Mouse (Mus musculus) CH12.LX (cell line): Measurements from ENCODE around the gene Il5ra. TPM values are rescaled to one million over a fixed set of nuclear protein-coding genes. Genes with fewer than 3 reads are reported as not detected.

ENCODE experiments used
- DNase-seq: peaks from one replicate; pipeline ENCODE4 v3.0.0-alpha.2; 2013; ENCODE audit errors: extremely low read depth
- H3K27ac ChIP-seq: 2 replicates; pipeline ENCODE4 v1.5.1; 2012; ENCODE audit warnings: low read depth, mild to moderate bottlenecking, control low read depth, moderate library complexity; ENCODE audit not compliant: insufficient read depth
- H3K27me3 ChIP-seq: replicated peaks from 2 replicates; pipeline ENCODE3; 2012; ENCODE audit warnings: inconsistent platforms
- H3K36me3 ChIP-seq, 2 experiments: replicated peaks in 1 of 2; 2 replicates each; pipeline versions ENCODE3 to v1.6.1; 2012; ENCODE audit warnings: inconsistent platforms in 1 of 2, low read length in 1 of 2, mild to moderate bottlenecking in 1 of 2, mixed read lengths in 1 of 2, moderate library complexity in 1 of 2; ENCODE audit not compliant: control insufficient read depth in 1 of 2, insufficient read depth in 1 of 2
- H3K4me1 ChIP-seq, 2 experiments: 2 replicates each; pipeline ENCODE4 v1.6.1; 2012; ENCODE audit warnings: inconsistent platforms in 1 of 2, moderate library complexity in 1 of 2; ENCODE audit not compliant: insufficient read depth in 2 of 2, control insufficient read depth in 1 of 2
- H3K4me2 ChIP-seq: 2 replicates; pipeline ENCODE4 v1.6.1; 2012; ENCODE audit warnings: low read depth, mild to moderate bottlenecking, control low read depth; ENCODE audit not compliant: poor library complexity, insufficient read depth, severe bottlenecking
- H3K4me3 ChIP-seq, 3 experiments: fragments of 150-350 bp in 1 of 3; sonication (generic) in 1 of 3; replicated peaks in 1 of 3; 2 replicates each; pipeline versions ENCODE3 to v1.5.1; 2011 to 2012; ENCODE audit warnings: low read depth in 2 of 3, low read length in 2 of 3, mild to moderate bottlenecking in 2 of 3, moderate library complexity in 2 of 3, control low read depth in 1 of 3, improper control_type of control experiment in 1 of 3, inconsistent platforms in 1 of 3, mixed read lengths in 1 of 3; ENCODE audit not compliant: poor library complexity in 1 of 3
- H3K79me2 ChIP-seq: replicated peaks from 2 replicates; pipeline ENCODE4 v1.6.1; 2012; ENCODE audit warnings: mild to moderate bottlenecking, moderate library complexity; ENCODE audit not compliant: control insufficient read depth, poor library complexity, insufficient read depth, severe bottlenecking; ENCODE audit errors: extremely low read depth
- H3K9ac ChIP-seq: 2 replicates; pipeline ENCODE4 v1.6.1; 2012; ENCODE audit warnings: low read depth, mild to moderate bottlenecking, control low read depth, moderate library complexity; ENCODE audit not compliant: insufficient read depth
- H3K9me3 ChIP-seq: replicated peaks from 2 replicates; pipeline ENCODE3; 2012; ENCODE audit warnings: low read length, inconsistent platforms, mixed read lengths
- BHLHE40 ChIP-seq: IDR thresholded peaks from 2 replicates; pipeline ENCODE4 v1.6.1; 2011; ENCODE audit warnings: mild to moderate bottlenecking, low read depth, low read length, improper control_type of control experiment
- CTCF ChIP-seq, 2 experiments: IDR thresholded peaks in 1 of 2; conservative IDR thresholded peaks in 1 of 2; 2 replicates each; pipeline ENCODE4 v1.5.1; 2011 to 2012; ENCODE audit warnings: low read depth in 2 of 2, low read length in 2 of 2, improper control_type of control experiment in 1 of 2, inconsistent platforms in 1 of 2, mild to moderate bottlenecking in 1 of 2, moderate library complexity in 1 of 2
- ELF1 ChIP-seq: IDR thresholded peaks from 2 replicates; pipeline ENCODE4 v1.6.1; 2014; ENCODE audit warnings: low read depth, mild to moderate bottlenecking, inconsistent platforms, low read length, improper control_type of control experiment
- JUND ChIP-seq: conservative IDR thresholded peaks from 2 replicates; pipeline ENCODE4 v1.6.1; 2011; ENCODE audit warnings: low read depth, low read length, improper control_type of control experiment
- KAT2A ChIP-seq: IDR thresholded peaks from 2 replicates; pipeline ENCODE4 v1.6.1; 2012; ENCODE audit warnings: low read length, improper control_type of control experiment, inconsistent platforms; ENCODE audit not compliant: insufficient replicate concordance
- MAX ChIP-seq: IDR thresholded peaks from 2 replicates; pipeline ENCODE4 v1.6.1; 2011; ENCODE audit warnings: low read length, improper control_type of control experiment
- MXI1 ChIP-seq: IDR thresholded peaks from 2 replicates; pipeline ENCODE4 v1.6.1; 2011; ENCODE audit warnings: mild to moderate bottlenecking, low read depth, low read length, improper control_type of control experiment
- MYC ChIP-seq: IDR thresholded peaks from 2 replicates; pipeline ENCODE4 v1.6.1; 2011; ENCODE audit warnings: low read depth, mild to moderate bottlenecking, improper control_type of control experiment, low read length
- NELFE ChIP-seq: IDR thresholded peaks from 2 replicates; pipeline ENCODE4 v1.6.1; 2011; ENCODE audit warnings: low read depth, low read length, improper control_type of control experiment
- PAX5 ChIP-seq: IDR thresholded peaks from 2 replicates; pipeline ENCODE4 v1.6.1; 2012; ENCODE audit warnings: low read length, inconsistent platforms, mixed read lengths
- RCOR1 ChIP-seq: conservative IDR thresholded peaks from 2 replicates; pipeline ENCODE4 v1.6.1; 2012; ENCODE audit warnings: low read depth, mild to moderate bottlenecking, inconsistent platforms, low read length, improper control_type of control experiment
- SMC3 ChIP-seq: IDR thresholded peaks from 2 replicates; pipeline ENCODE4 v1.6.1; 2011; ENCODE audit warnings: low read depth, low read length, improper control_type of control experiment
- USF1 ChIP-seq: IDR thresholded peaks from 2 replicates; pipeline ENCODE4 v1.6.1; 2014; ENCODE audit warnings: low read depth, mild to moderate bottlenecking, inconsistent platforms, low read length, improper control_type of control experiment
- ZC3H11A ChIP-seq: IDR thresholded peaks from 2 replicates; pipeline ENCODE4 v1.6.1; 2012; ENCODE audit warnings: low read depth, mild to moderate bottlenecking, inconsistent platforms, low read length, improper control_type of control experiment
- dilution Hi-C: fragments of 300-500 bp; cut with MboI; formaldehyde crosslinking; loops from 2 replicates; pipeline ENCODE4 v1.14.3; 2020; ENCODE audit warnings: low sequenced_read_pairs; ENCODE audit not compliant: extremely low pct_unique_long_range_greater_than_20kb, extremely low pct_ligation_motif_present
- in situ Hi-C: fragments of 300-500 bp; cut with MboI; formaldehyde crosslinking; loops from 3 replicates; pipeline ENCODE4 v1.14.3; 2019; ENCODE audit warnings: low sequenced_read_pairs, low pct_ligation_motif_present, low pct_unique_long_range_greater_than_20kb, mixed read lengths
- polyA plus RNA-seq: library from polyadenylated mRNA; unstranded; fragments of >175 nt; gene quantifications from 2 replicates; pipeline ENCODE4 v1.2.1, GENCODE M21; 2012; ENCODE audit warnings: low read depth; ENCODE audit not compliant: insufficient read length
- total RNA-seq, 2 experiments: library from RNA; depleted of rRNA; stranded (reverse); fragments of 300-350 nt in 1 of 2; fragments of >200 nt in 1 of 2; gene quantifications; 2 replicates each; pipeline ENCODE4 v1.2.3; 2012 to 2014

The Il5ra gene
- total and polyA plus RNA-seq, 3 experiments, result 65.0 to 119 (median 70.2) TPM

DNA sequence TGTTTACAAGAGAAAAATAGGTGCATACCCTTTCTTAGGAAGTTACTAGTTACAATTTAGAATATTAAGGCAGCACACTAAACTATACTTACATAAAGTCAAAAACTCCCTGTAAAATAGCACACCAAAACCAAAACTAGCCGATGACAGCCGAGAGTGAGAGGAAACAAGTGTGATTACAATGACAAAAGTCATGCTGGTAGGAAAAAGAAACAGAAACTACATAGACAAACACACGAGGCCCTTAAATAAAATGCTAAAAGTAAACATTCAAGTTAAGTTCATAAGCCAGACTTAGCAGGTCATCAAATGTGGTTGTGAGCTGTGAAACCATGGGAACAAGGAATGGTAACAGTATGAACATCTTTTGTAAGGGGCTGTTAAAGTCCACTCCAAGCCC, 38.3 kb upstream of the Il5ra start:
- Histone ChIP-seq H3K9ac (peak overlapping the region; percentile 29; the same call in 1 of the 2 replicates), H3K27ac (peak overlapping the region; percentile 67), H3K4me2 (peak overlapping the region; percentile 59; the same call in 1 of the 2 replicates), H3K4me1 (peaks cover 0 to 26% of the 10 kb centered on the region in 2 experiments; a peak in 1 of 4 replicates), H3K9me3 (peaks cover 4% of the 10 kb centered on the region), H3K36me3 (peaks cover 20 to 63% of the 10 kb centered on the region in 2 experiments), H3K27me3 (no peaks in the 10 kb centered on the region), H3K79me2 (peaks cover 28% of the 10 kb centered on the region), H3K4me3 (no peak overlapping the region)
- dilution Hi-C loops (no loop called here), in situ Hi-C loops (no loop called here)
- TF ChIP-seq MYC (0 out of 2 replicates have a peak, but pooled peaks have one; percentile 34), RCOR1 (no peak)
- no peak for DNase-seq

DNA sequence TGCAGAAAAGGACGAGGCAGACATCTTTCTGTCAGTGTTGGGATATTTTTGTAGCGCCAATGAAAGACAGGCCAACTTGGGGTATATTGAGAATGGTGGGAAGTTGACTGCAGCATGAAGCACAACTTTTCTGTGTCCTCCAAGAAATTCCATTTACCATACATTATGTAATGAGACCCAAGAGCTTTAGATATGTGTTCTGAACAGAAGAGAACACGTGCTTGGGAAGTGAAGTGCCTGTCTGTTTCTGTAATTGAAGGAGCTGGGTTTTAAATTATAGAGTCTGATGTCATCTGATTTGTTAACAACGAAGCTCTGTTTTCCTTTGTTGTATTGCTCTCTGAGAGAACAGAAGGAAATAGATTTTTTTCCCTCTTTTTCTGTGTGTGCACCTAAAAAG, 21.2 kb upstream of the Il5ra start:
- no peak overlapping the region for H3K27ac ChIP-seq
- H3K4me3 ChIP-seq, result peak overlapping the region; percentile 90 to 96 (median 95)
- peaks cover 23 to 40% of the 10 kb centered on the region in 2 experiments for H3K36me3 ChIP-seq
- no peak for DNase-seq
- H3K4me2 ChIP-seq, result peak overlapping the region; percentile 99
- H3K9ac ChIP-seq, result peak overlapping the region; percentile 92
- in situ Hi-C loops (no loop called here), dilution Hi-C loops (no loop called here)
- peaks cover 5 to 43% of the 10 kb centered on the region in 2 experiments for H3K4me1 ChIP-seq
- H3K79me2 ChIP-seq, result peaks cover 35% of the 10 kb centered on the region
- H3K9me3 ChIP-seq, result no peaks in the 10 kb centered on the region
- peak; percentile 39; the same call in 1 of the 2 replicates for TF ChIP-seq MAX
- no peak for TF ChIP-seq ZC3H11A
- TF ChIP-seq MXI1, result peak; percentile 54; the same call in 1 of the 2 replicates
- TF ChIP-seq PAX5, result no peak
- TF ChIP-seq JUND, result no peak
- TF ChIP-seq MYC, result 0 out of 2 replicates have a peak, but pooled peaks have one; percentile 42
- H3K27me3 ChIP-seq, result no peaks in the 10 kb centered on the region

DNA sequence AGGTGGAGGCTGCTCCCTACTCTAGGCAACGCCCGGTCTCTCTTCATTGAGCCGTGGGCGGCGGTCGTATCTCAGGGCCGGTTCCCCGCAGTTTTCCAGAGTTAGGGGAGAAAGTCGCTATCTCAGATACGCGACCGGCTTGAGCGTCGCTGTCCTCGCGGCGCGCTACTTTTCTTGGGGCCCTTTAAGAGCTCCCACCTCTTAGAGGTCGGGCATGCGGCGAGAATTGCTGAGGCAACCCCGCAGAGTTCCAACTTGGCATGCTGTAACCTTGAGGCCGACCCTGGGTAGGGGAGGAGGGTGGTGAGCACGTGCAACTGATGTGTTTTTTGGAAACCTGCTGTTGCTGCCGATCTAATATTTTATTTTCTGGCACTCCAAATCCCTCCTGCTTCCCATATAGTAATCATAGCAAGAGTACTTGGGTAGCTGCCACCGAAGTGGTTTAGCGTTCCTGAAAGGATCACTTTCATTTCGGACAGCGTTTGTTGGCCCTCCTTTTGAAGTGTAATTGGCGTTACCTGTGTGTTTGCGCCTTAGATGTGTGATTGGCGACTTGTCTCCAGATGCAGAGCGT, 20.5 kb upstream of the Il5ra start:
- peak overlapping the region; percentile 99 for H3K4me2 ChIP-seq
- peak overlapping the region; percentile 56 for H3K27ac ChIP-seq
- no peak for DNase-seq
- peaks cover 22 to 37% of the 10 kb centered on the region in 2 experiments for H3K36me3 ChIP-seq
- H3K4me3 ChIP-seq, result peak overlapping the region; percentile 90 to 96 (median 95)
- no peaks in the 10 kb centered on the region for H3K27me3 ChIP-seq
- dilution Hi-C loops (no loop called here), in situ Hi-C loops (no loop called here)
- H3K9me3 ChIP-seq, result no peaks in the 10 kb centered on the region
- peaks cover 5 to 43% of the 10 kb centered on the region in 2 experiments for H3K4me1 ChIP-seq
- peak overlapping the region; percentile 92 for H3K9ac ChIP-seq
- peaks cover 32% of the 10 kb centered on the region for H3K79me2 ChIP-seq
- no peak for TF ChIP-seq KAT2A
- TF ChIP-seq ELF1, result no peak
- TF ChIP-seq CTCF (conservative IDR thresholded peaks at IDR 0.05 in 1 of 2, IDR thresholded peaks at IDR 0.05 in 1 of 2; ENCODE audit: low read depth in 2 of 2, low read length in 2 of 2), result no peak
- peak; percentile 3; the same call in 1 of the 2 replicates for TF ChIP-seq MYC
- no peak for TF ChIP-seq USF1
- TF ChIP-seq NELFE, result no peak
- no peak for TF ChIP-seq BHLHE40
- no peak for TF ChIP-seq SMC3
- TF ChIP-seq, all 38 proteins: peak for 1
